Mouse (Mus musculus): ENCODE data around the gene Otud4.

GRCm38 (mm10) chr8:79615741-79616350, 23.6 kb upstream of the Otud4 start:
- TF ChIP-seq POLR2A (IDR thresholded peaks at IDR 0.05; ENCODE audit: control insufficient read depth in 1 of 2, insufficient read depth in 1 of 2, low read depth in 1 of 2, low read length in 2 of 2, poor library complexity in 1 of 2): no peak
- TF ChIP-seq CTCF (IDR thresholded peaks at IDR 0.05 in 2 of 3, conservative IDR thresholded peaks at IDR 0.05 in 1 of 3; ENCODE audit: control insufficient read depth in 1 of 3, insufficient read depth in 1 of 3, low read depth in 2 of 3, low read length in 3 of 3, poor library complexity in 1 of 3, severe bottlenecking in 1 of 3): no peak
- TF ChIP-seq CHD2 (IDR thresholded peaks at IDR 0.05; ENCODE audit: low read length): no peak
- no peak for TF ChIP-seq EP300 (IDR thresholded peaks at IDR 0.05; ENCODE audit: low read depth in 1 of 2, low read length in 2 of 2)
- TF ChIP-seq MAX (IDR thresholded peaks at IDR 0.05; ENCODE audit: low read length): no peak
- no peak for TF ChIP-seq GATA1 (IDR thresholded peaks at IDR 0.05; ENCODE audit: low read depth, low read length)
- TF ChIP-seq MYB (IDR thresholded peaks at IDR 0.05; ENCODE audit: low read depth, low read length): no peak
- TF ChIP-seq HCFC1 (IDR thresholded peaks at IDR 0.05; ENCODE audit: low read depth, low read length): no peak
- TF ChIP-seq NRF1 (IDR thresholded peaks at IDR 0.05; ENCODE audit: insufficient read depth, low read depth, low read length, poor library complexity, severe bottlenecking): no peak
- no peak for TF ChIP-seq MXI1 (IDR thresholded peaks at IDR 0.05; ENCODE audit: low read depth, low read length)

Data from MEL (cell line).